Mouse (Mus musculus) G1E (cell line): ENCODE data around the gene Cacna1c.

Experiments
- CTCF ChIP-seq: IDR thresholded peaks from 2 replicates; pipeline ENCODE4 v1.5.1; 2012; ENCODE audit warnings: low read depth, low read length, inconsistent platforms, mixed read lengths
- GATA1 ChIP-seq: IDR thresholded peaks from 2 replicates; pipeline ENCODE4 v1.6.1; 2012; ENCODE audit warnings: borderline replicate concordance, low read length, inconsistent platforms, mixed read lengths
- POLR2AphosphoS5 ChIP-seq: IDR thresholded peaks from 2 replicates; pipeline ENCODE4 v1.6.1; 2012; ENCODE audit warnings: low read depth, low read length, inconsistent platforms; ENCODE audit not compliant: insufficient replicate concordance
- TAL1 ChIP-seq: conservative IDR thresholded peaks from 2 replicates; pipeline ENCODE4 v1.6.1; 2012; ENCODE audit warnings: low read depth, low read length, inconsistent platforms, mixed read lengths

DNA sequence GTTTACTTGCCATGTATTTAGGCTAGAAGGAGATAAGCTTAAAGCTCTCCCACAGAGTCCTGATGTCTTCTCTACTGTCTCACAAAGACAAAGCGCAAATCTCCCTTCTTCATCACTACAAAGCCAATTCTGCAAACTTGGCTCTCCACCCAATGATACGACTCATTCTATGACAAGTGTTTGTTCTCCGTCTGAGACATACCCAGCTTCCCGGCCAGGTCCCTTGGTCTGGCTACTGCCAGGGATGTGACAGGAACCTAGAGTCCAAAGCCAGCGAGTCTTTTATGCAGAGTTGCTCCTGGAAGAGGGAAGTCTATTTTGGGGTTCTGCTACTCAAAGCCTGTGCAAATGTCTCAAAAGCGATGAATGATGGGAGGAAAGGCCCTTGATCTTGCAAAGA, 160.9 kb downstream of the Cacna1c start:
- TF ChIP-seq TAL1 (no peak), CTCF (no peak), GATA1 (no peak), POLR2AphosphoS5 (no peak)
